Mouse (Mus musculus) lung, adult 2 months (tissue): Measurements from ENCODE around the gene Cdca8. TPM values are rescaled to one million over a fixed set of nuclear protein-coding genes. Genes with fewer than 3 reads are reported as not detected.

Experiments used
- DNase-seq: peaks from one replicate; pipeline ENCODE4 v3.0.0; 2022
- H3K4me1 ChIP-seq: fragments of 200-500 bp; 2 replicates; pipeline ENCODE4 v1.6.1; 2011; ENCODE audit warnings: low read length; ENCODE audit not compliant: control insufficient read depth, insufficient read depth
- H3K4me3 ChIP-seq: fragments of 200-500 bp; replicated peaks from 2 replicates; pipeline ENCODE3; 2011; ENCODE audit warnings: low read depth, mild to moderate bottlenecking, control low read depth, low read length; ENCODE audit errors: extremely low read depth
- CTCF ChIP-seq: fragments of 200-500 bp; IDR thresholded peaks from 2 replicates; pipeline ENCODE4 v1.5.1; 2011; ENCODE audit warnings: mild to moderate bottlenecking, low read length, control low read depth; ENCODE audit not compliant: insufficient read depth
- POLR2A ChIP-seq: fragments of 200-500 bp; IDR thresholded peaks from 2 replicates; pipeline ENCODE4 v1.6.1; 2011; ENCODE audit warnings: low read depth, mild to moderate bottlenecking, control low read depth, low read length, borderline replicate concordance; ENCODE audit errors: extremely low read depth
- WGBS: fragments of 180-500 bp; shearing (Covaris S2); methylation state at CpG from one replicate; pipeline ENCODE4 v1.1.7; 2018; 5-methylcytosine and 5-hydroxymethylcytosine counted together
- polyA plus RNA-seq: library from polyadenylated mRNA; depleted of rRNA; stranded (reverse); fragments of >200 nt; gene quantifications from 2 replicates; pipeline ENCODE4 v1.2.3, GENCODE M21; 2012

Cdca8 gene
- polyA plus RNA-seq, 1 experiment = 3.8 TPM

- H3K4me1 ChIP-seq = no peaks in the 10 kb centered on the region
- no peak for DNase-seq
- WGBS = 29% methylated on average over 4 of the region's 4 CpGs
- no peak overlapping the region for H3K4me3 ChIP-seq
- TF ChIP-seq POLR2A (no peak), CTCF (no peak)
Measured at GRCm38 (mm10) chr4:124953546-124953945, 14.4 kb upstream of the Cdca8 start.

- TF ChIP-seq POLR2A (no peak), CTCF (no peak)
- Histone ChIP-seq H3K4me1 (no peaks in the 10 kb centered on the region), H3K4me3 (no peak overlapping the region)
- 34% methylated on average over 10 of the region's 10 CpGs for WGBS
- no peak for DNase-seq
Measured at GRCm38 (mm10) chr4:124951036-124951433, 11.9 kb upstream of the Cdca8 start.

- WGBS = 63% methylated on average over 21 of the region's 21 CpGs
- TF ChIP-seq CTCF (no peak), POLR2A (no peak)
- no peak for DNase-seq
- Histone ChIP-seq H3K4me3 (no peak overlapping the region), H3K4me1 (no peaks in the 10 kb centered on the region)
Measured at GRCm38 (mm10) chr4:124950181-124951035, 11.3 kb upstream of the Cdca8 start.

GRCm38 (mm10) chr4:124949488-124949887 lies 10.4 kb upstream of the Cdca8 start:
- DNase-seq = no peak
- no peak for TF ChIP-seq POLR2A
- TF ChIP-seq CTCF = no peak
- WGBS = 73% methylated on average over 3 of the region's 3 CpGs
- Histone ChIP-seq H3K4me3 (no peak overlapping the region), H3K4me1 (no peaks in the 10 kb centered on the region)

GRCm38 (mm10) chr4:124944961-124945360 lies 5.8 kb upstream of the Cdca8 start:
- no peak for TF ChIP-seq POLR2A
- no peak for TF ChIP-seq CTCF
- Histone ChIP-seq H3K4me3 (no peak overlapping the region), H3K4me1 (no peaks in the 10 kb centered on the region)
- DNase-seq = no peak
- WGBS = 66% methylated on average over 2 of the region's 2 CpGs

- TF ChIP-seq CTCF (no peak), POLR2A (no peak)
- Histone ChIP-seq H3K4me1 (no peaks in the 10 kb centered on the region), H3K4me3 (no peak overlapping the region)
- WGBS = 82% methylated on average over 5 of the region's 5 CpGs
- no peak for DNase-seq
Measured at GRCm38 (mm10) chr4:124943781-124944180, 4.7 kb upstream of the Cdca8 start.

- no peak overlapping the region for H3K4me3 ChIP-seq
- under 1% methylated on average over 4 of the region's 4 CpGs for WGBS
- H3K4me1 ChIP-seq = no peaks in the 10 kb centered on the region
- peak; percentile 77 for DNase-seq
- TF ChIP-seq CTCF (peak; percentile 95), POLR2A (no peak)
Measured at GRCm38 (mm10) chr4:124943022-124943421, 3.9 kb upstream of the Cdca8 start.

GRCm38 (mm10) chr4:124936613-124937471 lies 2.3 kb downstream of the Cdca8 start, which contains the start of gene 9930104L06Rik:
Gene 9930104L06Rik, plus strand, starts transcription at chr4:124937048.
- under 1% methylated on average over 52 of the region's 52 CpGs for WGBS
- peak; percentile 95 for DNase-seq
- H3K4me3 ChIP-seq = peak within 1 kb of the TSS; percentile 68
- peak; percentile 59; the same call in 1 of the 2 replicates for TF ChIP-seq POLR2A
- no peak for TF ChIP-seq CTCF
- no peaks in the 10 kb centered on the region for H3K4me1 ChIP-seq

GRCm38 (mm10) chr4:124928102-124928501 lies 11.0 kb downstream of the Cdca8 start:
- no peak for DNase-seq
- Histone ChIP-seq H3K4me1 (no peaks in the 10 kb centered on the region), H3K4me3 (no peak overlapping the region)
- TF ChIP-seq CTCF = no peak
- no peak for TF ChIP-seq POLR2A
- 86% methylated on average over 5 of the region's 5 CpGs for WGBS
